Mouse (Mus musculus) midbrain, embryonic 16.5 days (tissue): ENCODE measurements around the gene Mcfd2. TPM values are rescaled to one million over a fixed set of nuclear protein-coding genes. Genes with fewer than 3 reads are reported as not detected.
A peak's percentile ranks its signal among the peaks of the same experiment; 100 is the strongest.

Experiments used
- ATAC-seq: fragments of 200-750 bp; cut with Nextera tagmentation; 2 replicates; pipeline ENCODE4 v1.8.0; 2017; ENCODE audit warnings: moderate TSS enrichment
- H3K27ac ChIP-seq: fragments of 300-500 bp; sonication (generic); 2 replicates; pipeline ENCODE4 v1.5.1; 2014; ENCODE audit warnings: mild to moderate bottlenecking, low read length, mixed read lengths
- H3K27me3 ChIP-seq: fragments of 300-500 bp; sonication (generic); 2 replicates; pipeline ENCODE4 v1.6.1; 2014; ENCODE audit warnings: low read depth, low read length, mixed read lengths; ENCODE audit not compliant: control insufficient read depth, insufficient read depth
- H3K36me3 ChIP-seq: fragments of 300-500 bp; sonication (generic); 2 replicates; pipeline ENCODE4 v1.6.1; 2014; ENCODE audit warnings: mild to moderate bottlenecking, low read length, moderate library complexity, mixed read lengths; ENCODE audit not compliant: control insufficient read depth, insufficient read depth
- H3K4me1 ChIP-seq: fragments of 300-500 bp; sonication (generic); 2 replicates; pipeline ENCODE4 v1.6.1; 2014; ENCODE audit warnings: mild to moderate bottlenecking, low read length, mixed read lengths; ENCODE audit not compliant: control insufficient read depth, insufficient read depth
- H3K4me2 ChIP-seq: fragments of 300-500 bp; sonication (generic); 2 replicates; pipeline ENCODE4 v1.6.1; 2014; ENCODE audit warnings: mild to moderate bottlenecking, low read length, mixed read lengths
- H3K4me3 ChIP-seq: fragments of 300-500 bp; sonication (generic); 2 replicates; pipeline ENCODE4 v1.5.1; 2014; ENCODE audit warnings: low read depth, mild to moderate bottlenecking, low read length, moderate library complexity, mixed read lengths
- H3K9ac ChIP-seq: fragments of 300-500 bp; sonication (generic); 2 replicates; pipeline ENCODE4 v1.6.1; 2014; ENCODE audit warnings: low read depth, low read length, mixed read lengths
- H3K9me3 ChIP-seq: fragments of 300-500 bp; sonication (generic); replicated peaks from 2 replicates; pipeline ENCODE4 v1.6.1; 2014; ENCODE audit warnings: mild to moderate bottlenecking, low read length, mixed read lengths; ENCODE audit not compliant: control insufficient read depth, poor library complexity, severe bottlenecking
- WGBS: fragments of 180-500 bp; shearing (Covaris S2); extraction: QIAGEN DNeasy Blood & Tissue Kit; methylation state at CpG from one replicate; pipeline ENCODE4 v1.1.7; 2014; 5-methylcytosine and 5-hydroxymethylcytosine counted together
- polyA plus RNA-seq: library from polyadenylated mRNA; unstranded; fragments of >200 nt; fragmentation: Nextera tagmentation; extraction: Ambion mirVana; gene quantifications from 2 replicates; pipeline ENCODE4 v1.2.1, GENCODE M21; 2015

Mcfd2 gene
- polyA plus RNA-seq, 1 experiment from 2014 or later: 48.1 TPM

DNA sequence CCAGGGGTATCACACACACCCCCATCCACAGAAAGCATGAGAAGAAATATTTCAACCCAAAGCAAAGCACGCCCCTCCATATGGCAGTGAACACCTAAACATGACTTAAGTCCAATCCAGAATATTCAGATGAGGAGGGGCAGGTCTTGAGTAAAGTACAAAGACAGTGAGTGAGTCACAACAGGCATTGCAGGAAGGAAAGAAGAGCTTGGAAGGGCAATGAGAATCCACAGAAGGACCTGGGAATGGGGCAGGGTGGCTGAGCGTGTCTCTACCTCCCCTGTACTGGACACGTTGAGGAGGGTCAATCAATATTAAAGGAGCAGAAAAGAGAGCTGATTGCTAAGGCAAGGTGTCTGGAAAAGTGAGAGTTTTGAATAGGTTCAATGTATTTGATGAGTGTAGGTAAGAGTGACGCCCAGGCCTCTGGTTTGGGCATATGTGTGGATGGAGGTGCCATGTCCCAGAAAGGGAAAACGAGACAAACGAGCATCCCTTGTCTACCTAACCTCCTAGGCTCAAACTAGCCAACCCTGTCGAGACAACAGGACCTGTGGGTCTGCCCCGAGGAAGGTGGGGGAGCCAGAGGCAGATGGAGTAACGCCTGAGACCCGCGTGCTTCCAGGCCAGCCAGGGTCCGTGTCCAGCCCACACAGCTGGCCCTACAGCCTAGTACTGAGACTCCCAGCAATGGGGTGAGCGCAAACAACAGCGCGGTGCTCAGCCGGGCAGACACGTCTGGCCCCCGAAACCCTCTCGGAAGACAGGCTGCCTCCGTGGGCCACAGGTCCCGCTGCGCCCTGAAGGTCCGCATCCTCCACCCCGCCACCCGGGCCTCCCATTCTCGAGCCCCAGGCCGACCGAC, 576 bp downstream of the Mcfd2 start:
- Histone ChIP-seq H3K4me2 (peak overlapping the region; percentile 78), H3K9ac (peak overlapping the region; percentile 94), H3K36me3 (peaks cover 6% of the 10 kb centered on the region; the same call in 1 of the 2 replicates), H3K27me3 (no peaks in the 10 kb centered on the region), H3K9me3 (no peaks in the 10 kb centered on the region), H3K27ac (peak overlapping the region; percentile 76), H3K4me1 (peaks cover 15% of the 10 kb centered on the region), H3K4me3 (peak overlapping the region; percentile 81)
- WGBS: 7% methylated on average over 28 of the region's 28 CpGs
- peak; percentile 84 for ATAC-seq

GRCm38 (mm10) chr17:87264054-87264830, 1.5 kb downstream of the Mcfd2 start:
- no peak overlapping the region for H3K27ac ChIP-seq
- H3K9ac ChIP-seq: no peak overlapping the region
- no peaks in the 10 kb centered on the region for H3K27me3 ChIP-seq
- H3K9me3 ChIP-seq: no peaks in the 10 kb centered on the region
- H3K4me3 ChIP-seq: peak overlapping the region; percentile 81; the same call in 1 of the 2 replicates
- H3K4me1 ChIP-seq: peaks cover 15% of the 10 kb centered on the region
- H3K36me3 ChIP-seq: peaks cover 8% of the 10 kb centered on the region; the same call in 1 of the 2 replicates
- peak overlapping the region; percentile 78 for H3K4me2 ChIP-seq
- 94% methylated on average over 11 of the region's 11 CpGs for WGBS
- no peak for ATAC-seq

- H3K36me3 ChIP-seq: peaks cover 8% of the 10 kb centered on the region; the same call in 1 of the 2 replicates
- H3K9me3 ChIP-seq: no peaks in the 10 kb centered on the region
- no peak overlapping the region for H3K27ac ChIP-seq
- no peak overlapping the region for H3K4me3 ChIP-seq
- no peak overlapping the region for H3K9ac ChIP-seq
- H3K4me1 ChIP-seq: peaks cover 15% of the 10 kb centered on the region
- H3K4me2 ChIP-seq: no peak overlapping the region
- 95% methylated on average over 6 of the region's 6 CpGs for WGBS
- ATAC-seq: no peak
- H3K27me3 ChIP-seq: no peaks in the 10 kb centered on the region
These were observed 2.3 kb downstream of the Mcfd2 start for GRCm38 (mm10) chr17:87263401-87263800.

GRCm38 (mm10) chr17:87255672-87256071, 10.1 kb downstream of the Mcfd2 start:
- H3K9ac ChIP-seq: no peak overlapping the region
- WGBS: 88% methylated on average over 16 of the region's 16 CpGs
- peaks cover 29% of the 10 kb centered on the region for H3K36me3 ChIP-seq

GRCm38 (mm10) chr17:87254384-87254783, 11.4 kb downstream of the Mcfd2 start:
- 81% methylated on average over 8 of the region's 8 CpGs for WGBS
- peaks cover 26% of the 10 kb centered on the region for H3K36me3 ChIP-seq

More at GRCm38 (mm10) chr17:87255672-87256071, 10.1 kb downstream of the Mcfd2 start:
- H3K4me1 ChIP-seq: no peaks in the 10 kb centered on the region
- H3K4me2 ChIP-seq: no peak overlapping the region
- no peak overlapping the region for H3K27ac ChIP-seq
- no peak overlapping the region for H3K4me3 ChIP-seq
- no peaks in the 10 kb centered on the region for H3K9me3 ChIP-seq
- H3K27me3 ChIP-seq: no peaks in the 10 kb centered on the region
- ATAC-seq: no peak

DNA sequence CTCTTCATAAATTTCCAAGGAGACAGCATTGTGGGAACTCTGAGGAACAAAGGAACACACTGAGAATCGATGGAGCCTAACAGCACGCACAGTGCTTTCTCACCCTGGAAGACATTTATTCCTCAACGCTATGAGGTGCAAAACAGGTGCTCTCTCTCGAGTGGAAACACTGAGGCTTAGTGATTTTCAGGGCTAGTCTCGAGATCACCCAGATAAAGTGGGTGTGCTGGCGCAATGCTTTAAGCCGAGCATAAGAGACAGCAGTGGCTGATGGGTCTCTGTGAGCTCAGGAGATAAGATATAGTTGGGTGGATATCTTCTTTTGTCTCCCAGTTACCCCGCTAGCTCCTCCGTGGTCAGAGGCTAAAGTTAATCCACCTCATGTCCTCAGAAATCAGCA, 19.6 kb downstream of the Mcfd2 start:
- no peak overlapping the region for H3K27ac ChIP-seq
- no peak overlapping the region for H3K4me2 ChIP-seq
- ATAC-seq: no peak
- 67% methylated on average over 9 of the region's 9 CpGs for WGBS
- no peaks in the 10 kb centered on the region for H3K4me1 ChIP-seq
- no peaks in the 10 kb centered on the region for H3K36me3 ChIP-seq
- H3K27me3 ChIP-seq: no peaks in the 10 kb centered on the region
- no peaks in the 10 kb centered on the region; the same call in 1 of the 2 replicates for H3K9me3 ChIP-seq
- no peak overlapping the region for H3K4me3 ChIP-seq
- H3K9ac ChIP-seq: no peak overlapping the region

More at GRCm38 (mm10) chr17:87254384-87254783, 11.4 kb downstream of the Mcfd2 start:
- H3K9me3 ChIP-seq: no peaks in the 10 kb centered on the region
- H3K4me3 ChIP-seq: no peak overlapping the region
- H3K27me3 ChIP-seq: no peaks in the 10 kb centered on the region
- no peak overlapping the region for H3K9ac ChIP-seq
- H3K4me2 ChIP-seq: no peak overlapping the region
- no peaks in the 10 kb centered on the region for H3K4me1 ChIP-seq
- ATAC-seq: no peak
- no peak overlapping the region for H3K27ac ChIP-seq

DNA sequence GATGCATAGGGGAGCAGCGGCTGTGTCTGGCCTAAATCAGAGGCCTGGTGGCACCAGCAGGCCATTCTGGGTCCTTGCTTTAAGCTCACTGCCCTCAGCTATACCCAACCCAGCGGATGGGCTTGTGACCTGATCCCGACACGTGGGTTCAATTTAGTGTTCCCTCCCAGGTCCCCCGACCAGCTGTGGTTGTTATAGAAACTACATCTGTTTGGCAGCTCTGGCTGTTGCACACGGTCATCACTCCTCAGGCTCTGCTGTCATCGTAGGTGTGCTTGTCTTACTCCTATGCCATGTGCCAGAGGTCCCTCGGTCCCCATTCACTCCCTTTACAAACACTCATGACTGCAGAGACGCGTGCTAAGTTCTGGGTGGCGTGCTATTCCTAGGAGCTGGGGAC, 27.9 kb downstream of the Mcfd2 start:
- Histone ChIP-seq H3K9me3 (no peaks in the 10 kb centered on the region; the same call in 1 of the 2 replicates), H3K4me3 (no peak overlapping the region), H3K27ac (peak overlapping the region; percentile 26; the same call in 1 of the 2 replicates), H3K27me3 (no peaks in the 10 kb centered on the region), H3K4me2 (no peak overlapping the region), H3K9ac (no peak overlapping the region), H3K36me3 (no peaks in the 10 kb centered on the region), H3K4me1 (peaks cover 5% of the 10 kb centered on the region; the same call in 1 of the 2 replicates)
- 89% methylated on average over 11 of the region's 11 CpGs for WGBS
- no peak for ATAC-seq

DNA sequence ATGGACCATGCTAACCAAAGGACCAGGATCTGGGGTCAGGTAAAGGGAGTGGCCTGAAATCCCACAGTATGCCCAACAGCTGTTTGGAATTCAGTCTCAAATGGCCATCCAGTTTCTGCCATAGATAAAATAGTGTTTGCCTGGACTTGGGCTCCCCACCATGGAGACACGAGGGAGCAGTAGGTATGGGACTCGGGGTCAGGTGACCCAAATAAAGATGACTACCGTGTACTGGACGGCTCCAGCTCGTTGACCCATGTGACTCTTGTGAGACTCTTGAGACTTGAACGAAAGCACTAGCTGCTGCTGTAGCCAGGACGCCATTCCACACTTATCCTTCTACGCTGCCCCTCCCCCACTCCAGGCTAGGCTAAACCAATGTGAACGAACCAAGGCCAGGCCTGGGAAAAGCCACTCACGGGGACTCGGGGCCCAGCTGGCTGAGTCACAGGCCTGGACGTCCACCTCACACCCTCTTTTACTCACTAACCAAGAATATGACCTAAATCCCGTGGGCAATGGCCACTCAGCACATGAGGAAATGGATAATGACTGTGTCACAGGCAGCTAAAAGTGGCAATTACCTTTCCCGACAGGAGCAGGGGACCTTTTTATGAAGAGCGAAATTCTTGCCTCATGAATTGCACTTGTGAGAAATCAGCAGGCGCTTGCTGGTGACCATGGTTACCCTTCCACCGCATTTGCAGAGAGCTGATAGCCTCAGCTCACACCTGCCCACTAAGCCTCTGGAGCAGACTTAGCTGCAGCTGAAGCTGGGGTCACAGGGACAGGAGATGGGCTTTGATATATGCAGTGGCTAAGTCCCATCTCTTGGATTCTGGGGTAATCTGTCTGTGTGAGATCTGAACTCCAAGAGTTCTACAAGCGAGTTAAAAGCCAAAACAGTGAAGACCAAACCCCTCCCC, 28.7 kb downstream of the Mcfd2 start:
- Histone ChIP-seq H3K27ac (peak overlapping the region; percentile 67), H3K36me3 (no peaks in the 10 kb centered on the region), H3K9ac (no peak overlapping the region), H3K27me3 (no peaks in the 10 kb centered on the region), H3K4me2 (no peak overlapping the region), H3K9me3 (no peaks in the 10 kb centered on the region; the same call in 1 of the 2 replicates), H3K4me1 (peaks cover 5% of the 10 kb centered on the region; the same call in 1 of the 2 replicates), H3K4me3 (no peak overlapping the region)
- WGBS: 38% methylated on average over 18 of the region's 18 CpGs
- peak; percentile 75; the same call in 1 of the 2 replicates for ATAC-seq
